Comparison of ENCODE assay signal across 24 mouse cellular contexts in the genomic region with DNA sequence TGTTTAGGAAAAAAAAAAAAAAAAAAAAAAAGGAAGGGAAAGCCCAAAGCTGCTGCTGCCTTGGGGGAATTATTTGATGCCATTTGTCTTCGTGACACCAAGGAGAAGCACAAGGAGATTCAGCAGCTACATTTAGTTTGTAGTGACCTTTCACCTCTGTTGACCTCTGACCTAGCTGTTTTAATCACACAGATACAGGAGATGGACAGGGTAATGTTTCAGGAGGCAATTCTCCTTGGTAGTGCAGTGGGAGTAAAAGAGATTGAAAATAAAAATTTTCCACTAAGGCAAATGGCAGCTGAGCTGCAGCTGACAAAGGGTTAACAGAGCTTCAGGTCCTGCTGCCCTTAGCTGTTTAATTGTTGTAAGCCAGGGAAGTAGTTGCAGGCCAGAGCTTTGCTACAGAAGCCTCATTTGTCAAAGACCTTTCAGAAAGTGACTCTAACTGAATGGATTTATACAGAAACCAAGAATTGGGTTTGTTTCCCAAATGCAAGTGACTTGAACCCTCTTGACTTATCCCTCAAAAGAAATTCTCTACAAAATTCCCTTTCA. TPM values are rescaled to one million over a fixed set of nuclear protein-coding genes. Genes with fewer than 3 reads are reported as not detected.
DNase-seq lines count a peak whose midpoint lies in the region; ATAC-seq and TF ChIP-seq lines count a peak whose summit lies in the region.
"Had no signal": no experiment of that assay in that cellular context is flagged by ENCODE, and none has a peak within 500 bp of the region (broad histone marks: within the 10 kb centered on the region; RNA-seq: fewer than 3 reads in every experiment).

No protein-coding gene starts in this region.

- H3K27me3 ChIP-seq in hindbrain, embryonic 10.5 days (ENCODE audit: insufficient read depth, poor library complexity, severe bottlenecking): no peaks in the 10 kb centered on the region
- H3K27me3 ChIP-seq in hindbrain, embryonic 12.5 days: no peaks in the 10 kb centered on the region
- H3K27me3 ChIP-seq in lung, embryonic 14.5 days (ENCODE audit: insufficient read depth, low read length): no peaks in the 10 kb centered on the region
- no peaks in the 10 kb centered on the region for H3K27me3 ChIP-seq in stomach, embryonic 16.5 days (ENCODE audit: control insufficient read depth, insufficient read depth, low read length)
- H3K27me3 ChIP-seq: forebrain, embryonic 15.5 days; heart, embryonic 13.5 days had no signal

- ATAC-seq in hindbrain, embryonic 12.5 days (ENCODE audit: low FRiP score): no peak
- ATAC-seq in lung, embryonic 14.5 days (ENCODE audit: insufficient read depth): no peak
- ATAC-seq in stomach, embryonic 16.5 days (ENCODE audit: insufficient read depth, low FRiP score): 0 out of 2 replicates have a peak, but pooled peaks have one; percentile 25
- ATAC-seq: forebrain, embryonic 15.5 days had no signal

- peak; percentile 8 for DNase-seq in hindbrain, embryonic 10.5 days (ENCODE audit: low spot score)
- peak; percentile 13 for DNase-seq in lung, embryonic 14.5 days
- DNase-seq in lung, adult 18-20 months: no peak
- DNase-seq in embryo, embryonic 9.5 days (ENCODE audit: extremely low spot score): peak; percentile 57
- DNase-seq in cerebellum, adult 9-10 months: no peak
- DNase-seq in left cerebral cortex, postnatal 25 days (ENCODE audit: low spot score in 2 of 2): no peak
- DNase-seq: adrenal gland, postnatal 14 days; cerebellum, adult 2 months; cerebellum, postnatal 36 days; gastrocnemius, postnatal 14 days; heart, adult 2 months; heart, postnatal 14 days; kidney, adult 8-10 months; lung, postnatal 10 days; right cerebral cortex, postnatal 14 days; thymus, adult 2 months had no signal

- WGBS in hindbrain, embryonic 10.5 days: 11% methylated on average over 1 of the region's 1 CpGs
- 13% methylated on average over 1 of the region's 1 CpGs for WGBS in hindbrain, embryonic 12.5 days
- 26% methylated on average over 1 of the region's 1 CpGs for WGBS in lung, embryonic 14.5 days
- 17% methylated on average over 1 of the region's 1 CpGs for WGBS in stomach, embryonic 16.5 days

- H3K4me1 ChIP-seq in hindbrain, embryonic 10.5 days (replicated peaks): peaks cover 9% of the 10 kb centered on the region; the same call in 1 of the 2 replicates
- H3K4me1 ChIP-seq in hindbrain, embryonic 12.5 days: no peaks in the 10 kb centered on the region
- H3K4me1 ChIP-seq in lung, embryonic 14.5 days (ENCODE audit: insufficient read depth): no peaks in the 10 kb centered on the region
- peaks cover 3% of the 10 kb centered on the region; the same call in 1 of the 2 replicates for H3K4me1 ChIP-seq in stomach, embryonic 16.5 days (ENCODE audit: control insufficient read depth, insufficient read depth, low read length)
- H3K4me1 ChIP-seq: forebrain, embryonic 15.5 days; heart, embryonic 13.5 days had no signal

- intact Hi-C loops in left cerebral cortex, postnatal 25 days (cut with DNase I): no loop called here

- no peak overlapping the region for H3K27ac ChIP-seq in hindbrain, embryonic 10.5 days
- H3K27ac ChIP-seq in hindbrain, embryonic 12.5 days: no peak overlapping the region
- no peak overlapping the region for H3K27ac ChIP-seq in lung, embryonic 14.5 days (ENCODE audit: low read depth)
- H3K27ac ChIP-seq in stomach, embryonic 16.5 days (ENCODE audit: low read length): no peak overlapping the region
- H3K27ac ChIP-seq: forebrain, embryonic 15.5 days; heart, adult 2 months; heart, embryonic 13.5 days; hindbrain, embryonic 14.5 days had no signal

- H3K9me3 ChIP-seq in hindbrain, embryonic 10.5 days: no peaks in the 10 kb centered on the region
- H3K9me3 ChIP-seq in hindbrain, embryonic 12.5 days (replicated peaks): no peaks in the 10 kb centered on the region
- no peaks in the 10 kb centered on the region for H3K9me3 ChIP-seq in lung, embryonic 14.5 days (ENCODE audit: low read depth, low read length)
- H3K9me3 ChIP-seq in stomach, embryonic 16.5 days (replicated peaks; ENCODE audit: control insufficient read depth, low read length): no peaks in the 10 kb centered on the region
- H3K9me3 ChIP-seq: forebrain, embryonic 15.5 days; heart, embryonic 13.5 days had no signal

- no peak overlapping the region for H3K4me2 ChIP-seq in hindbrain, embryonic 12.5 days (replicated peaks)
- H3K4me2 ChIP-seq in lung, embryonic 14.5 days: no peak overlapping the region
- no peak overlapping the region for H3K4me2 ChIP-seq in stomach, embryonic 16.5 days (ENCODE audit: low read depth, low read length)
- H3K4me2 ChIP-seq: forebrain, embryonic 15.5 days; heart, embryonic 13.5 days; hindbrain, embryonic 14.5 days; midbrain, embryonic 11.5 days had no signal

- H3K9ac ChIP-seq in hindbrain, embryonic 12.5 days: no peak overlapping the region
- no peak overlapping the region for H3K9ac ChIP-seq in lung, embryonic 14.5 days
- no peak overlapping the region for H3K9ac ChIP-seq in stomach, embryonic 16.5 days (ENCODE audit: low read length)
- H3K9ac ChIP-seq: forebrain, embryonic 15.5 days; heart, embryonic 13.5 days; hindbrain, embryonic 14.5 days had no signal

- TF ChIP-seq CTCF in lung, embryonic 14.5 days (IDR thresholded peaks at IDR 0.05; ENCODE audit: low read depth): no peak

- H3K36me3 ChIP-seq in hindbrain, embryonic 10.5 days: no peaks in the 10 kb centered on the region
- H3K36me3 ChIP-seq in hindbrain, embryonic 12.5 days: no peaks in the 10 kb centered on the region
- no peaks in the 10 kb centered on the region for H3K36me3 ChIP-seq in lung, embryonic 14.5 days (ENCODE audit: insufficient read depth)
- no peaks in the 10 kb centered on the region for H3K36me3 ChIP-seq in stomach, embryonic 16.5 days (ENCODE audit: control insufficient read depth, insufficient read depth, low read length)
- H3K36me3 ChIP-seq: forebrain, embryonic 15.5 days; heart, embryonic 13.5 days had no signal

- no peak overlapping the region for H3K4me3 ChIP-seq in hindbrain, embryonic 10.5 days
- no peak overlapping the region for H3K4me3 ChIP-seq in hindbrain, embryonic 12.5 days
- no peak overlapping the region for H3K4me3 ChIP-seq in lung, embryonic 14.5 days (ENCODE audit: low read depth, low read length)
- H3K4me3 ChIP-seq in stomach, embryonic 16.5 days (replicated peaks; ENCODE audit: low read length): no peak overlapping the region
- H3K4me3 ChIP-seq: forebrain, embryonic 15.5 days; heart, adult 2 months; heart, embryonic 13.5 days had no signal

RNA-seq across cellular contexts. Expression of a gene that starts 49.5 kb away (rescaled TPM):
- polyA plus RNA-seq in hindbrain, embryonic 10.5 days (2016; fragmentation: Nextera tagmentation; extraction: Ambion mirVana): 1.8 and 3.5 TPM in 2 replicates
- polyA plus RNA-seq in hindbrain, embryonic 12.5 days (2016; fragmentation: Nextera tagmentation; extraction: Ambion mirVana): 9.7 and 10.6 TPM in 2 replicates
- polyA plus RNA-seq in lung, embryonic 14.5 days (2014; fragmentation: Nextera tagmentation; extraction: Ambion mirVana): 3.2 and 4.4 TPM in 2 replicates
- polyA plus RNA-seq in stomach, embryonic 16.5 days (2015; fragmentation: Nextera tagmentation; extraction: Ambion mirVana): 1.5 and 1.7 TPM in 2 replicates
- total RNA-seq in left cerebral cortex, postnatal 25 days (2021): 10 to 100 TPM; 89.4 to 93.4 TPM
- total RNA-seq: liver, adult 2 months; monocyte, adult 5-6 weeks had no signal
- polyA plus RNA-seq: liver, adult 2 months had no signal

Comparison
In these comparisons a context has a peak if more than half of its experiments do, and no peak if none do; other contexts are left out.
1. DNase-seq: peak in hindbrain, embryonic 10.5 days (single experiment), lung, embryonic 14.5 days (single experiment) and embryo, embryonic 9.5 days (single experiment); none in lung, adult 18-20 months (0 of 2), cerebellum, adult 9-10 months (single experiment) and left cerebral cortex, postnatal 25 days (0 of 2).